Mouse (Mus musculus) bone marrow, adult 2 months (tissue): Measurements from ENCODE around the gene Ptpru. TPM values are rescaled to one million over a fixed set of nuclear protein-coding genes. Genes with fewer than 3 reads are reported as not detected.

Experiments used
- H3K27ac ChIP-seq: fragments of 200-500 bp; 2 replicates; pipeline ENCODE4 v1.5.1; 2012; ENCODE audit warnings: low read depth, mild to moderate bottlenecking, control low read depth, inconsistent platforms, low read length; ENCODE audit not compliant: control insufficient read depth, poor library complexity, insufficient read depth
- H3K4me1 ChIP-seq: fragments of 200-500 bp; 2 replicates; pipeline ENCODE4 v1.6.1; 2011; ENCODE audit warnings: low read length; ENCODE audit not compliant: control insufficient read depth, insufficient read depth
- H3K4me3 ChIP-seq: fragments of 200-500 bp; replicated peaks from 2 replicates; pipeline ENCODE3; 2011; ENCODE audit warnings: mild to moderate bottlenecking, low read depth, low read length, control low read depth; ENCODE audit not compliant: control insufficient read depth
- CTCF ChIP-seq: fragments of 200-500 bp; IDR thresholded peaks from 2 replicates; pipeline ENCODE4 v1.5.1; 2011; ENCODE audit warnings: low read length, control low read depth; ENCODE audit not compliant: control insufficient read depth, insufficient read depth
- POLR2A ChIP-seq: fragments of 200-500 bp; IDR thresholded peaks from 2 replicates; pipeline ENCODE4 v1.6.1; 2011; ENCODE audit warnings: low read depth, mild to moderate bottlenecking, control low read depth, low read length, borderline replicate concordance; ENCODE audit not compliant: control insufficient read depth
- WGBS: fragments of 180-500 bp; shearing (Covaris S2); methylation state at CpG from one replicate; pipeline ENCODE4 v1.1.7; 2018; 5-methylcytosine and 5-hydroxymethylcytosine counted together
- polyA plus RNA-seq: library from polyadenylated mRNA; stranded (reverse); fragments of >200 nt; gene quantifications from 2 replicates; pipeline ENCODE4 v1.2.4, GENCODE M21; 2011; ENCODE audit warnings: low replicate concordance; ENCODE audit not compliant: missing spikeins, insufficient read depth, insufficient read length

Ptpru gene
- polyA plus RNA-seq, 1 experiment, result 15.1 TPM

DNA sequence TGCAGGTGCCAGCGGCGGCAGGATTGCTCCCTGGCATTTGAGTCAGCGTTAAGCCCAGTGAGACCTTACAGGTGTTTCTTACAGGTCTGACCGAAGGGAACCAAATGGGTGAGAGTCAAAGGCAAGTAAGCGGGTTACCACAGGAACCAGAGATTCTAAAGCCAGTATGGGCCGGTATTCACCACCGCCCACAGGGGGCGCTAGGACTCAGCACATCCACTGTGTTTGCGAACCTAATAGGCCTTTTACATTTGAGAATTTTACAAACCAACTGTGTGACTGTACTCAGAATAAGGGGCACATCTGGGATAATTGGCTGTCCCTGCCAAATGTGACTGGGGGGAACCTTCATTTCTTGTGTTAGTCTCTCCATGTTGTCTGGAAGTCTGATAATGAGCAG lies 54.1 kb downstream of the Ptpru start:
- 28% methylated on average over 9 of the region's 9 CpGs for WGBS
- Histone ChIP-seq H3K4me3 (no peak overlapping the region), H3K27ac (no peak overlapping the region), H3K4me1 (no peaks in the 10 kb centered on the region)
- peak; percentile 67 for TF ChIP-seq CTCF
- no peak for TF ChIP-seq POLR2A

DNA sequence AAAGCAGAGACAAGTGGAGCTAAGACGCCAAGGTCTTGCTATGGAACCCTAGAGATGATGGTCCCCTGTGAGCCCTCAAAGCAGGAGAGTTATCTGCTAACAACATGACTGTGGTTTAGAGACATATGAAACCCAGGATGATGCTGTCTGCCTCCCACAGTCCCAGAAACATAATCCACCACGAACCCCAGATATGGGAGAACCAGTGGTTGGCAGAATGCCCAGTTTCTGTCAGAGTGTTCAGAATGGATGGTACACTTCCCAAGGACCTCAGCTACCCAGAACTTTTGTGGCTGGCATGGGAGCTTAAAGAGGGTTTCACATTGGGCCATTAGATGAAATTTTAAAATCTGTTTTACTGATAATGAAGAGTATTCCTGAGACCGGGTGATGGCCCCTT lies 57.1 kb downstream of the Ptpru start:
- Histone ChIP-seq H3K27ac (no peak overlapping the region), H3K4me3 (no peak overlapping the region), H3K4me1 (no peaks in the 10 kb centered on the region)
- 49% methylated on average over 3 of the region's 3 CpGs for WGBS
- no peak for TF ChIP-seq CTCF
- TF ChIP-seq POLR2A, result no peak

DNA sequence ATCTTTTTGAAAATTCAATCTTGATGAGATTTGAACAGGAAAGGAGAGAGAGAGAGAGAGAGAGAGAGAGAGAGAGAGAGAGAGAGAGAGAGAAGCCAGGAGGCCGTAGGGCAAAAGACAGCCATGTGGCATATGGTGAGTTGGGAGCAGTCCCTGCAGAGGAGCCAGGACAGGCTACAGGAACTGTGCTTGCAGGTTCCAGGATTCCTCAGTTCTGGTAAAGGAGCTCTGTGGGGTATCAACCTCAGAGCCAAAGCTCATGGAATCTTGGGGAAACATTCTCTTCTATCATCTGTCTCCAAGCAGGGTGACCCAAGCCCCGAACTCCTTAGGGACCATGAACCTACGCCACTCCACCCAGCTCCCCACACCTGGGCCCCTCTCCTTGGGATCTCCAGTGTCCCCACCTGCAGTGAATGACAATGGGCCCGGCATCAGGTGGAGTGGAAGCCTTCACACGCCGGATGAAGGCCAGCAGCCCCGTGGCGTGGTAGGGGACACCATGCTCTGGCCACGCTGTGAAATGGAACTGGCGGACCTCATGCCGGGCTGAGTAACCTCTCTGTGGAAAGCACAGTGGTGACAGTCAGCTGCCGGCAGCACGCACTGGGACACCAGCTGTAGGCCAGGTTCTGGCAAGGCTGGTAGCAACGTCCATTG lies 59.3 kb downstream of the Ptpru start:
- Histone ChIP-seq H3K27ac (no peak overlapping the region), H3K4me3 (no peak overlapping the region), H3K4me1 (no peaks in the 10 kb centered on the region)
- WGBS, result 83% methylated on average over 14 of the region's 14 CpGs
- TF ChIP-seq POLR2A (no peak), CTCF (no peak)

DNA sequence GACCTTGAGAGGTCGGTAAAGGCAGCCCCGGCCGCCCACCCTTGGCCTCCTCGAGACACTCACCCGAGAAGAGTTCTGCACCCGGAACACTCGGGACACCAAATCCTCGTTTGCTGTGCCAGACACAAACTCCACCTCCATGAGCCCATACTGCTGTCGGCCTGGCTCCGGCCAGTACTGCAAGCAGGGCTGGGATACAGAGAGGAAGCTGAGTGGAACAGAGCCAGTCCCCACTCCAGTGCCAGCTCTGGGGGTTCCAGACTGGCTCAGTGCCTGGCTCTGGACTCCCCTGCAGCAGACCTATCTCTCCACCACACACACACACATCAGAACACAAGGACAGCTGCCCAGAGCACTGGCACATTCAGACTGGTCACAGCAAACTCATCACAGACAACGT lies 66.7 kb downstream of the Ptpru start:
- no peak overlapping the region for H3K27ac ChIP-seq
- TF ChIP-seq CTCF (no peak), POLR2A (no peak)
- WGBS, result 82% methylated on average over 11 of the region's 11 CpGs

DNA sequence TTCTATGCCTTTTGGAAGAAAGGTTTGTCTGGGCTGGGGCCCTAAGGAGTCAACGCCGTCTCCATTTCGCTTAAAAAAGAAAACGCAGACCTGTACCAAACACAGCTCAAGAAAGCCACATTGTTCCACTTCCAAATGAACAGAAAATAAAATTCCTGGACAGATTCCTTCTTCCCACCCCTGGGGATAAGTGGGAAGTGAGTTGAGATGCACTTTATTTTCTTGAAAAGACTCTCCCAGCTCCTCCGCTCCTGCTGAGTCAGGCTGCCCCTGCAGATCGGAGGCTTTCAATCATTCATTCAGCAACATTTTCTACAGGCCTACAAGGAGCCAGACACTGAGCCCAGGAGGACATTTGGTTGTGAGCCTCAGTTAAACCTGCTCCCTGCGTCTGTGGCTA lies 74.2 kb downstream of the Ptpru start:
- H3K27ac ChIP-seq, result no peak overlapping the region
- H3K4me3 ChIP-seq, result no peak overlapping the region
- TF ChIP-seq POLR2A, result no peak
- no peak for TF ChIP-seq CTCF
- WGBS, result 94% methylated on average over 7 of the region's 7 CpGs
- no peaks in the 10 kb centered on the region for H3K4me1 ChIP-seq

More for the DNA sequence above, 66.7 kb downstream of the Ptpru start:
- Histone ChIP-seq H3K4me3 (no peak overlapping the region), H3K4me1 (no peaks in the 10 kb centered on the region)

DNA sequence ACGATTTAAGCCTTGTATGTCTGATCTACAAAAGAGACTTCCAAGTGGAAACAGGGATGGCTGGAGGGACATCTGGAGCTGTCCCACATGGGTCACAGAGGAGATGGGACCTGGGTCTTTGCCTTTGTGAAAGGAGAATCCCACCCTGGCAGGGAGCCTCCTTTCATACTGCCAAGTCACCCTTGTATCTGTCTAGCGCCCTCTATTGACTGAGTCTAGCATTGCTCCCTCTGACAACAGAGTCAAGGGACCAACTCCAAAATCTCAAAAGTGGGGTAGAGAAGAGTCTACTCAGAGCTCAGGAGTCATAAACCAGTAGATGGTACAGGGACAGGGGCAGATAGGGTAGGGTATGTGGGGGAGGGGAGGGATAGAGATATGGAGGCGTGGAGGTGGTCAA lies 74.6 kb downstream of the Ptpru start:
- H3K4me1 ChIP-seq, result no peaks in the 10 kb centered on the region
- H3K4me3 ChIP-seq, result no peak overlapping the region
- no peak overlapping the region for H3K27ac ChIP-seq
- no peak for TF ChIP-seq POLR2A
- TF ChIP-seq CTCF, result no peak
- WGBS, result 61% methylated on average over 3 of the region's 3 CpGs

DNA sequence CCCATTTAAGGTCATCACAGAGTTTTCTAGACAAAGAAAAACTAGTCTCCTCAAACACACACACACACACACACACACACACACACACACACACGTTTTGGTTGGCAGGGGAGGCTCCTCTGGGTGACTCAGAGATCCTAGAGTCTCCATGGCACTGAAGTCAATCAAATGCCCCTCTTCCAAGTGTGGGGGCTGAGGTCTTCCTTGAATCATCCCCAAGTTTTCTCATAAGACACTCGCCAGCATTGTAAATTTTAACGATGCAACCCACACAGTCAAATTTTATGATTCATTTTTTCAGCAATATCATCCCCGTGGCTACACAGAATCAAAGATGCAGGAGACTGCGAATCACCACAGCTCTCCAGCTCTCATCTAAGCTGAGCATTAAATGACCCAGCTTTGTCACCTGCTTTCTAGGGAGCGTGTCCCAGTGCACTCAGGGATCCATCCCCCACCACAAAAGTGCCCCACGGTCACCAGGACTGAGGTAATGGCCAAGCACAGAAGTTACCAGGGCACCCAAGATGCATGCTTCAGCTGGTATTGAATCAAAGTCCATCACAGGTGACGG lies 75.8 kb downstream of the Ptpru start:
- no peak for TF ChIP-seq CTCF
- no peak for TF ChIP-seq POLR2A
- no peak overlapping the region for H3K4me3 ChIP-seq
- H3K4me1 ChIP-seq, result no peaks in the 10 kb centered on the region
- WGBS, result 74% methylated on average over 8 of the region's 8 CpGs
- H3K27ac ChIP-seq, result no peak overlapping the region

DNA sequence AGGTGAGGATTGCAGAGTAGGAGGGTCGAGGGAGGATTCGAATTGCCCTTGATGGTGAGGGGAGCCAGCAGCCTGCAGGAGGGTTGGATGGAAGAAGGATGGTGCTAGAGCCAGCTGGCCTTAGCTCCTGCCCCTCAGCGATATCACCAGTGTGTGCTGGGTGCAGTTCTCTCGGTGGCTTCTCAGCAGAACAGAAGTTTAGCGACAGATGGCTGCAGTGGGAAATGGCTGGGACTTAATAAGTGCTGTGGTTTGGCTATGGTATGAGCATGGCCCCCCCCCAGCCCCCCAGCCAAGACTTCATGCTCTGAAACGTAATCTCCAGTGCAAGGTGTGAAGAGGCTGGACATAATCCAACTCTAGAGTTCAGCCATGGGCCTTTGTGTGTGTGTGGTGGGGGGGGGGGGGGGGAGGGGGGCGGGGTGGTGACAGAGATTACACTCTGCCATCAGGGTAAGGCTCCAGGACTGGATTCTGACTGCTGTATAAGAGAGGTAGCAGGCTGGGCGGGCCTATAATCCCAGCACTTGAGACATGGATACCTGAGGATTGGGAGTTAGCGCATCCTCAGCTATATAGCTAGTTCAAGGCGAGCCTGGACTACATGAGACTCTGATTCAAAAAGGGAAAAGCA lies 85.8 kb downstream of the Ptpru start:
- 36% methylated on average over 9 of the region's 10 CpGs for WGBS
- Histone ChIP-seq H3K4me3 (no peak overlapping the region), H3K27ac (no peak overlapping the region), H3K4me1 (no peaks in the 10 kb centered on the region)
- TF ChIP-seq CTCF, result no peak
- TF ChIP-seq POLR2A, result no peak
